Mouse (Mus musculus): Measurements from ENCODE around the gene Tax1bp1. TPM values are rescaled to one million over a fixed set of nuclear protein-coding genes. Genes with fewer than 3 reads are reported as not detected.

The Tax1bp1 gene
- polyA plus RNA-seq, 1 experiment from 2014 or later, result 144 TPM

DNA sequence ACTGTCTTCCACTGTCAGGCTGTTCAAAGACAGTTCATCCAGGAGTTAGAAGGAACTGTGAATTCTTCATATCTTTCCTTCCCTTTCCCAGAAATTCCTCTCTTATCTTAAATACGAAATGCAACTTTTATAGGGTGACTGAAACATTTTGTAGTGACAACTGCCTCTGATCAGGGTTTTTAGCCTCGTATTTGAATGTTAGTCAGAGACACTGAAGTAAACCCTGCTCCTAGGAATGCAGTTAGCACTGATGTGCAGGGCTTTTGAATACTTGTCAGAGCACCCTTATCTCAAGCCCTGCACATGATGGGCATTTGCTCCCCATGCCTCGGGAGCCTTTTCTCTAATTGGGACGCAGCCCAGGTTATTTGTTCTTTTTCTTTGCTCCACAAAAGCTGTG is 16.8 kb downstream of the Tax1bp1 start:
- Histone ChIP-seq H3K9ac (ENCODE audit: low read length) (no peak overlapping the region), H3K4me2 (ENCODE audit: low read depth, low read length) (no peak overlapping the region), H3K4me1 (replicated peaks; ENCODE audit: control insufficient read depth, insufficient read depth, low read length) (no peaks in the 10 kb centered on the region), H3K4me3 (ENCODE audit: low read length) (no peak overlapping the region), H3K27ac (ENCODE audit: low read length) (no peak overlapping the region), H3K9me3 (ENCODE audit: control insufficient read depth, low read length) (no peaks in the 10 kb centered on the region), H3K27me3 (ENCODE audit: control insufficient read depth, insufficient read depth, low read depth, low read length) (no peaks in the 10 kb centered on the region), H3K36me3 (ENCODE audit: control insufficient read depth, insufficient read depth, low read length) (peaks cover 13% of the 10 kb centered on the region)
- ATAC-seq (ENCODE audit: low read depth), result peak; percentile 45; the same call in 1 of the 2 replicates
- 28% methylated on average over 4 of the region's 4 CpGs for WGBS

DNA sequence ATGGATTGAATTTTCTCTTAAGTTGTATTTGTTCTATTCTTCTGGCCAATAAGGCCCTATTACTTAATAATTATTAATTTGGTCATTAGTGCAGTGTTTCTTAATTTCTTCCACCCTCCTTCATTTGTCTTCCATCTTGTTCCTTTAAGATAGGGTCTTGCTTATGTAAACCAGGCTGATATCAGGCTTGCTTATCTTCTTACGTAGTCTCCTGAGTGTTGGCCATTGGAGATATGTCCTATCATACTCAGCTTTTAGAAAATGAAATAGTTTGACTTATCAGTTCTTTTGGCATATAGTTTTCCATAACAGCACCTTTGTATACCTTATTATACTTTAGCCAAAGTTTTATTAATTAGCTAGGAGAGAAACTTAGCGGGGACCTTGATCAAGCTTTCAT is 21.1 kb downstream of the Tax1bp1 start:
- no peak overlapping the region for H3K4me3 ChIP-seq (ENCODE audit: low read length)
- H3K27me3 ChIP-seq (ENCODE audit: control insufficient read depth, insufficient read depth, low read depth, low read length), result no peaks in the 10 kb centered on the region
- peaks cover 18% of the 10 kb centered on the region for H3K36me3 ChIP-seq (ENCODE audit: control insufficient read depth, insufficient read depth, low read length)
- H3K9ac ChIP-seq (ENCODE audit: low read length), result no peak overlapping the region
- no peak overlapping the region for H3K4me2 ChIP-seq (ENCODE audit: low read depth, low read length)
- H3K27ac ChIP-seq (ENCODE audit: low read length), result no peak overlapping the region
- no peaks in the 10 kb centered on the region for H3K9me3 ChIP-seq (ENCODE audit: control insufficient read depth, low read length)
- ATAC-seq (ENCODE audit: low read depth), result no peak
- 86% methylated on average over 2 of the region's 2 CpGs for WGBS
- H3K4me1 ChIP-seq (replicated peaks; ENCODE audit: control insufficient read depth, insufficient read depth, low read length), result no peaks in the 10 kb centered on the region

DNA sequence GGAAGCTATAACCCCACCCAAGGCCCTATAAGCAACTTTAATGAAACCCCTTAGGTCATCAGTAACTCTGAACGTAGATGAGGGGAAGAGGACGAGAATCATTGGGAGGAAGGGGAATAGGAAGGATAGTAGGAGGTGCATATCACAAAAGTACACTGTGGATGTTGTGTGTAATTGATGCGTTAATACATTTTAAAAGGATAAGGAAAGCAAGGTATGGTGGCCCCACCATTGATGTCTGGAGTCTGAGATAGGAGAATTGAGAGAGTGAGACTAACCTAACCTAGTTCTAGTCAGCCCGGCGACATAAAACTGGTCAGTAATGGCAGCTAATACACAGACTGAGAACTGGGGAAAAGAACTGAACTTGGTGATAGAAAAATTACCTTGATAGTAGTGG is 39.3 kb downstream of the Tax1bp1 start:
- 94% methylated on average over 5 of the region's 5 CpGs for WGBS
- Histone ChIP-seq H3K9ac (ENCODE audit: low read length) (no peak overlapping the region), H3K9me3 (ENCODE audit: control insufficient read depth, low read length) (no peaks in the 10 kb centered on the region), H3K4me2 (ENCODE audit: low read depth, low read length) (no peak overlapping the region), H3K36me3 (ENCODE audit: control insufficient read depth, insufficient read depth, low read length) (peaks cover 15% of the 10 kb centered on the region), H3K4me1 (replicated peaks; ENCODE audit: control insufficient read depth, insufficient read depth, low read length) (no peaks in the 10 kb centered on the region), H3K4me3 (ENCODE audit: low read length) (no peak overlapping the region), H3K27ac (ENCODE audit: low read length) (no peak overlapping the region), H3K27me3 (ENCODE audit: control insufficient read depth, insufficient read depth, low read depth, low read length) (no peaks in the 10 kb centered on the region)
- ATAC-seq (ENCODE audit: low read depth), result no peak

DNA sequence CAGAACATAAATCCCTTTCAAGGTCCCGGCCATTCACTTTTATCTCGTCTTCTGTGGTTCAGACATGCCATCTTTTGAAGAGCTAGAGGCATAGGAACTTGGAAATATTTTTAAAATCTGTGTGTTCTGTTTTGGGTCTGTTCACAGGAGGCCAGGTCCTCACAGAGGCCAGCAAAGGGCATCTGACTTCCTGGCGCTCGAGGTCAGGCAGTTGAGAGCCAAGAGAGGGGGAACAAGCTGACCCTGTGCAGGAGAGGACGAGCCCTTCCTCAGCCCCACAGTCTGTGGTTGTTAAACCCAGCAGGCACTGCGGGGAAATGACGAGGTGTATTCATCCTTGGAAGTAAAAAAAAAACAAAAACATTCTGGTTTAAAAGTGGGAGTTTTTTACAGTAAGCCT is 51.7 kb downstream of the Tax1bp1 start:
- 67% methylated on average over 7 of the region's 7 CpGs for WGBS
- Histone ChIP-seq H3K4me3 (ENCODE audit: low read length) (no peak overlapping the region), H3K4me1 (replicated peaks; ENCODE audit: control insufficient read depth, insufficient read depth, low read length) (no peaks in the 10 kb centered on the region), H3K27me3 (ENCODE audit: control insufficient read depth, insufficient read depth, low read depth, low read length) (no peaks in the 10 kb centered on the region), H3K36me3 (ENCODE audit: control insufficient read depth, insufficient read depth, low read length) (peaks cover 29% of the 10 kb centered on the region), H3K9ac (ENCODE audit: low read length) (no peak overlapping the region), H3K27ac (ENCODE audit: low read length) (no peak overlapping the region), H3K9me3 (ENCODE audit: control insufficient read depth, low read length) (no peaks in the 10 kb centered on the region), H3K4me2 (ENCODE audit: low read depth, low read length) (no peak overlapping the region)
- no peak for ATAC-seq (ENCODE audit: low read depth)

DNA sequence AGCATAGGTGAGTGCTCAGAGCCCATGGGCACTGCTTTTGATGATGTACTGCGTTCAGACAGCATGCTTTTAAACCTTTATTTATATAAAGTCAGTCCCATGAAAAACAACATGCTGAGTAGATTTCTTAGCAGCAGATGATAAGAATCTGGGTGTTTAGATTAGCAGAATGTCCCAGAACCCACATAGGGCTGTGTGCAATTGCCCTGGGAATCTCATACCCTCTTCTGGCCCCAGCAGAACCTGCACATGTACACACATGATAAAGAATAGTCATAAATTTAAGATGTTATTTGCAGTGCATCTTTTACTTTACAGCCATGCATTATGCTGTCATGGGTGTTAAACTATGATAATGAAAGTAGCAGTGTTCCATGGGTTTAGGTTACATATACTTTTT is 57.3 kb downstream of the Tax1bp1 start:
- 45% methylated on average over 1 of the region's 1 CpGs for WGBS
- Histone ChIP-seq H3K9ac (ENCODE audit: low read length) (no peak overlapping the region), H3K4me1 (replicated peaks; ENCODE audit: control insufficient read depth, insufficient read depth, low read length) (no peaks in the 10 kb centered on the region), H3K9me3 (ENCODE audit: control insufficient read depth, low read length) (no peaks in the 10 kb centered on the region), H3K27ac (ENCODE audit: low read length) (no peak overlapping the region), H3K4me2 (ENCODE audit: low read depth, low read length) (no peak overlapping the region), H3K27me3 (ENCODE audit: control insufficient read depth, insufficient read depth, low read depth, low read length) (no peaks in the 10 kb centered on the region), H3K36me3 (ENCODE audit: control insufficient read depth, insufficient read depth, low read length) (peaks cover 25% of the 10 kb centered on the region), H3K4me3 (ENCODE audit: low read length) (no peak overlapping the region)
- no peak for ATAC-seq (ENCODE audit: low read depth)

DNA sequence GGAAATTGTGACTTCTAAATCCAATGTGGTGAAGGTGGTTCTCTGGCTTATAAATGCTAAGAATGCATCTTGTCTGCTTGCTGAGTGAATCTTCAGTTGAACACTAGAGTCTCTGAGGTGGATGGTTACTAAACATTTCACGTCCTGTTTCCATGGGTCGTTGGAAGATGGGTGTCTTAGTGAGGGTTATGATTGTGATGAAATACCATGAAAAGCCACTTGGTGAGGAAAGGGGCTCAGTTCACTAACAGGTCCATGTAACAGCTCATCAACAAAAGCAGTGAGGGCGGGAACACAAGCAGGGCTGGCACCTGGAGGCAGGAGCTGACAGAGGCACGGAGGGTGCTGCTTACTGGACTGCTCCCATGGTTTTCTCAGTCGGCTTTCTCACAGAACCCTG is 59.6 kb downstream of the Tax1bp1 start:
- no peak overlapping the region for H3K4me2 ChIP-seq (ENCODE audit: low read depth, low read length)
- no peaks in the 10 kb centered on the region for H3K4me1 ChIP-seq (replicated peaks; ENCODE audit: control insufficient read depth, insufficient read depth, low read length)
- peaks cover 11% of the 10 kb centered on the region for H3K36me3 ChIP-seq (ENCODE audit: control insufficient read depth, insufficient read depth, low read length)
- no peaks in the 10 kb centered on the region for H3K27me3 ChIP-seq (ENCODE audit: control insufficient read depth, insufficient read depth, low read depth, low read length)
- no peak overlapping the region for H3K4me3 ChIP-seq (ENCODE audit: low read length)
- no peaks in the 10 kb centered on the region for H3K9me3 ChIP-seq (ENCODE audit: control insufficient read depth, low read length)
- no peak for ATAC-seq (ENCODE audit: low read depth)
- H3K27ac ChIP-seq (ENCODE audit: low read length), result no peak overlapping the region
- no peak overlapping the region for H3K9ac ChIP-seq (ENCODE audit: low read length)
- WGBS, result 67% methylated on average over 5 of the region's 5 CpGs

DNA sequence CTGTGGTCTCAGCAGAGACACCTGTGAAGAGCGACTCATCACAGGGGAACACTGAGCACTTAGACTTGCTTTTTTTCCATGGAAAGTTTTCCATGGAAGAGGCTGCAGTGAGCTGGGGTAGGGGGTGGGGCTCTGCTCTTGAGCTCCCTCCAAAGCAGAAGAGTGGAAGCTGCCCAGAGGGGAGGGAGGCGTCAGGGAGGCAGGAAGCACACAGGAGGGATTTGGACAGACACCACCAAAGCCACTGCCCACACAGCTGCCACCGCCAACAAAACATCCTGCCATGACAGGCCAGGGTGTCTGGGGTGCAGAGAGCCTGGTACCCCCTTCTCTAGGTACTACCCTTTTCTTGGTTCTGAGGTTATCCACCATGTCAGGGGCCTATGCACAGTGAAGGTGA is 61.8 kb downstream of the Tax1bp1 start:
- H3K9ac ChIP-seq (ENCODE audit: low read length), result no peak overlapping the region
- H3K4me2 ChIP-seq (ENCODE audit: low read depth, low read length), result no peak overlapping the region
- H3K4me3 ChIP-seq (ENCODE audit: low read length), result no peak overlapping the region
- ATAC-seq (ENCODE audit: low read depth), result no peak
- H3K27ac ChIP-seq (ENCODE audit: low read length), result no peak overlapping the region
- WGBS, result 64% methylated on average over 3 of the region's 3 CpGs
- H3K27me3 ChIP-seq (ENCODE audit: control insufficient read depth, insufficient read depth, low read depth, low read length), result no peaks in the 10 kb centered on the region
- no peaks in the 10 kb centered on the region for H3K4me1 ChIP-seq (replicated peaks; ENCODE audit: control insufficient read depth, insufficient read depth, low read length)
- H3K9me3 ChIP-seq (ENCODE audit: control insufficient read depth, low read length), result no peaks in the 10 kb centered on the region
- peaks cover 2% of the 10 kb centered on the region; the same call in 1 of the 2 replicates for H3K36me3 ChIP-seq (ENCODE audit: control insufficient read depth, insufficient read depth, low read length)

DNA sequence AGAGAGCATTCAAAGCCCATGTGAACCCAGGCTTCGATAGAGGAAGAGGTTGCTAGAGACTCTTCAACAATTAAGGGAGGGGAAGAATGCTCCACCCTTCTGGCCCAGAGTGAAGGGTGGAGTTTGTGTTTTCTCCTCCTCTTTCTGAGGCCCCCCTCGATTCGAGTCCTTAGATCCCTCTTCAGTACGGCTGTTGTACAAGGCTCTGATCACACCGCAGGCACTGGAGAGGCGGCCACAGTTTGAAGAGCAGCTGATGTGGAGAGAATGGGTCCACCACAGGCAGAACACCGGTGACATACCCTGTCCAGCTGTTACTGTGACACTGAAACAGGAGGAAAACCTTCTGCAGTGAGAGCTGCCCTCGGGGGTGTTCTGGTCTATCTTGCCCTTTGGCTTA is 62.4 kb downstream of the Tax1bp1 start:
- 75% methylated on average over 8 of the region's 8 CpGs for WGBS

DNA sequence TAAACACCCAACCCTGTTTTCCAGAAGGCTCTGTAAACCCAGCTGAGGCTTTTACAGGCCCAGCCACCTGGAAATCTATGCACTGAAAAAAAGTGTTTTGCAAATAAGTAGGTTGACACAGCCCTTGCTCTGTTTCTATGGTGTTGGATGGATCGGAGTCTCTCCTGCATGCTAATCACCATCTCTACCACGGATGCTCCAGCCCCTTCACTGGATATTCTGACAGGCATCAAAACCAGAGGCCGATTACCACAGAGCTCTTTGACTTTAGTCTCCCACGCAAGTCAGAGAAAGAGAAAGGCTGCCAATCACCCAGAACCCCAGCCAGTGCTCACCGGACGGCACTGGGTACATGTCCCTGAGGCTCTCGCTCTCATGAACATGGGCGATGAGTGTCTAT is 63.5 kb downstream of the Tax1bp1 start:
- no peaks in the 10 kb centered on the region for H3K9me3 ChIP-seq (ENCODE audit: control insufficient read depth, low read length)
- WGBS, result 89% methylated on average over 8 of the region's 8 CpGs
- no peak overlapping the region for H3K27ac ChIP-seq (ENCODE audit: low read length)
- ATAC-seq (ENCODE audit: low read depth), result no peak
- H3K4me1 ChIP-seq (replicated peaks; ENCODE audit: control insufficient read depth, insufficient read depth, low read length), result no peaks in the 10 kb centered on the region
- no peak overlapping the region for H3K4me3 ChIP-seq (ENCODE audit: low read length)
- no peaks in the 10 kb centered on the region for H3K27me3 ChIP-seq (ENCODE audit: control insufficient read depth, insufficient read depth, low read depth, low read length)
- no peaks in the 10 kb centered on the region for H3K36me3 ChIP-seq (ENCODE audit: control insufficient read depth, insufficient read depth, low read length)
- H3K9ac ChIP-seq (ENCODE audit: low read length), result no peak overlapping the region
- H3K4me2 ChIP-seq (ENCODE audit: low read depth, low read length), result no peak overlapping the region

More for the DNA sequence above, 62.4 kb downstream of the Tax1bp1 start:
- H3K36me3 ChIP-seq (ENCODE audit: control insufficient read depth, insufficient read depth, low read length), result peaks cover 2% of the 10 kb centered on the region; the same call in 1 of the 2 replicates
- ATAC-seq (ENCODE audit: low read depth), result no peak
- H3K27ac ChIP-seq (ENCODE audit: low read length), result no peak overlapping the region
- no peaks in the 10 kb centered on the region for H3K9me3 ChIP-seq (ENCODE audit: control insufficient read depth, low read length)
- no peaks in the 10 kb centered on the region for H3K4me1 ChIP-seq (replicated peaks; ENCODE audit: control insufficient read depth, insufficient read depth, low read length)
- no peak overlapping the region for H3K4me2 ChIP-seq (ENCODE audit: low read depth, low read length)
- no peaks in the 10 kb centered on the region for H3K27me3 ChIP-seq (ENCODE audit: control insufficient read depth, insufficient read depth, low read depth, low read length)
- H3K9ac ChIP-seq (ENCODE audit: low read length), result no peak overlapping the region
- no peak overlapping the region for H3K4me3 ChIP-seq (ENCODE audit: low read length)

DNA sequence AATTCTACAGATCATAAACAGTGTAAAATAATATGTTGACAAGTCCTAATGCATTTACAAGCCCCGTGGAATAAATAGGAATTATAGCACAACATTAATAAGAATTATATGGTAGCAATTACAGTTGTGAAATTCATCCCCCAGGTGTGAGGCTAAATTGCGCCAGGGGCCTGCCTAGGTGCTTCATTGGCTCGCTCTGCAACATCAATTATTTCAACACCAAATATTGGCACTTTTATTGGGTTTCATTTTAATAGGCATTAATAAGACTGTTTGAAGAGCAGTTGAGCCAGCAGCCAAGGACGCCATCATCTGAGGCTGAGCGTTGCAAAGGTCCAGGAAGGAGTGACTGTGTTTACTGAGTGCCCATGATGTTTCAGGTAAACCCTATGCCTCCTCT is 65.0 kb downstream of the Tax1bp1 start:
- Histone ChIP-seq H3K9me3 (ENCODE audit: control insufficient read depth, low read length) (no peaks in the 10 kb centered on the region), H3K27me3 (ENCODE audit: control insufficient read depth, insufficient read depth, low read depth, low read length) (no peaks in the 10 kb centered on the region), H3K4me3 (ENCODE audit: low read length) (no peak overlapping the region), H3K4me2 (ENCODE audit: low read depth, low read length) (no peak overlapping the region), H3K36me3 (ENCODE audit: control insufficient read depth, insufficient read depth, low read length) (no peaks in the 10 kb centered on the region), H3K27ac (ENCODE audit: low read length) (no peak overlapping the region), H3K4me1 (replicated peaks; ENCODE audit: control insufficient read depth, insufficient read depth, low read length) (no peaks in the 10 kb centered on the region), H3K9ac (ENCODE audit: low read length) (no peak overlapping the region)
- no peak for ATAC-seq (ENCODE audit: low read depth)
- 84% methylated on average over 5 of the region's 5 CpGs for WGBS
